ENCODE assay signal across 22 mouse cellular contexts in the genomic region with DNA sequence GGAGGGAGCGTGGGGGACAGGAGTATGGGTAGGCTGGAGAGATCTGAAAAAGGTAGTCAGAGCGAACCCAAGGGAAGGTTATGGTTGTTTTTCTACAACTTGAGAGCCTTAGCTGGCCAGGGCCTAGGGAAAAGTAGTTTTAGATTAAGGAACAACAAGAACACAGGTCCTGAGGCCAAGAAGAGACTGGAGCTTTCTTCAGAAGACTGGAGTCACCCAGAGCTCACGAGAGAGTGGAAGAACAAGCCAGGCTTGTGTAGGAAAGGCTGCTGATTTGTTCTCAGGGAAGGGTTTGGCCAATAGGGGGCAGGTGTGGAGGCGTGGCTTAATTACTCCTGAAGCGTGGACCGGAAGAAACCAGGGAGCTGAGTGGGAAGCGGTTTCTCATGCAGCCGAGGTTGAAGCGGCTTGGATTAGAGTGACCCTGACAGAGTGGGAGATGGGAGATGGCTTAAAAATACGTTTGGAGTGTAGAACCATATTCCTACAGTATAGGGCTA. TPM values are rescaled to one million over a fixed set of nuclear protein-coding genes. Genes with fewer than 3 reads are reported as not detected.
DNase-seq lines count a peak whose midpoint lies in the region; ATAC-seq and TF ChIP-seq lines count a peak whose summit lies in the region.
"Had no signal": no experiment of that assay in that cellular context is flagged by ENCODE, and none has a peak within 500 bp of the region (broad histone marks: within the 10 kb centered on the region; RNA-seq: fewer than 3 reads in every experiment).

No protein-coding gene starts in this region.

- no peaks in the 10 kb centered on the region for H3K36me3 ChIP-seq in hindbrain, postnatal 0 days (ENCODE audit: insufficient read depth, low read length)
- no peaks in the 10 kb centered on the region for H3K36me3 ChIP-seq in hindbrain, embryonic 13.5 days
- H3K36me3 ChIP-seq in kidney, postnatal 0 days (ENCODE audit: insufficient read depth, low read length) = no peaks in the 10 kb centered on the region
- H3K36me3 ChIP-seq in testis, adult 2 months (ENCODE audit: control insufficient read depth, insufficient read depth, low read length) = no peaks in the 10 kb centered on the region
- H3K36me3 ChIP-seq in neural tube, embryonic 15.5 days = no peaks in the 10 kb centered on the region
- H3K36me3 ChIP-seq: embryonic facial prominence, embryonic 12.5 days; forebrain, embryonic 15.5 days; heart, embryonic 10.5 days; hindbrain, embryonic 10.5 days; intestine, embryonic 15.5 days; limb, embryonic 10.5 days had no signal

- peak; percentile 7; the same call in 1 of the 2 replicates for TF ChIP-seq CTCF in hindbrain, postnatal 0 days (IDR thresholded peaks at IDR 0.05; ENCODE audit: low read depth)
- TF ChIP-seq CTCF in kidney, postnatal 0 days (IDR thresholded peaks at IDR 0.05; ENCODE audit: low read depth) = peak; percentile 19; the same call in 1 of the 2 replicates
- 0 out of 2 replicates have a peak, but pooled peaks have one; percentile 4 for TF ChIP-seq CTCF in testis, adult 2 months (IDR thresholded peaks at IDR 0.05; ENCODE audit: control insufficient read depth, insufficient read depth, insufficient replicate concordance, low read depth, low read length)

- WGBS in hindbrain, postnatal 0 days = 75% methylated on average over 10 of the region's 10 CpGs
- 64% methylated on average over 10 of the region's 10 CpGs for WGBS in hindbrain, embryonic 13.5 days
- 64% methylated on average over 10 of the region's 10 CpGs for WGBS in kidney, postnatal 0 days
- WGBS in neural tube, embryonic 15.5 days = 69% methylated on average over 10 of the region's 10 CpGs

- H3K27me3 ChIP-seq in hindbrain, postnatal 0 days (ENCODE audit: insufficient read depth, low read length) = no peaks in the 10 kb centered on the region
- H3K27me3 ChIP-seq in hindbrain, embryonic 13.5 days = no peaks in the 10 kb centered on the region
- H3K27me3 ChIP-seq in kidney, postnatal 0 days (ENCODE audit: insufficient read depth, low read length) = no peaks in the 10 kb centered on the region
- H3K27me3 ChIP-seq in testis, adult 2 months (ENCODE audit: control insufficient read depth, insufficient read depth, low read length) = no peaks in the 10 kb centered on the region
- H3K27me3 ChIP-seq in neural tube, embryonic 15.5 days (replicated peaks) = no peaks in the 10 kb centered on the region; the same call in 1 of the 2 replicates
- H3K27me3 ChIP-seq: embryonic facial prominence, embryonic 12.5 days; forebrain, embryonic 15.5 days; intestine, embryonic 15.5 days had no signal

- H3K4me2 ChIP-seq in hindbrain, postnatal 0 days (ENCODE audit: low read depth, low read length) = no peak overlapping the region
- H3K4me2 ChIP-seq in hindbrain, embryonic 13.5 days = no peak overlapping the region
- H3K4me2 ChIP-seq in kidney, postnatal 0 days (ENCODE audit: low read length) = no peak overlapping the region
- H3K4me2 ChIP-seq in neural tube, embryonic 15.5 days = no peak overlapping the region
- H3K4me2 ChIP-seq: embryonic facial prominence, embryonic 12.5 days; forebrain, embryonic 15.5 days; intestine, embryonic 15.5 days; liver, embryonic 11.5 days; midbrain, embryonic 11.5 days had no signal

- H3K27ac ChIP-seq in hindbrain, postnatal 0 days = no peak overlapping the region
- H3K27ac ChIP-seq in hindbrain, embryonic 13.5 days = no peak overlapping the region
- H3K27ac ChIP-seq in kidney, postnatal 0 days = peak overlapping the region; percentile 38; the same call in 1 of the 2 replicates
- H3K27ac ChIP-seq in testis, adult 2 months (ENCODE audit: control insufficient read depth, insufficient read depth, low read depth, low read length) = peak overlapping the region; percentile 54
- H3K27ac ChIP-seq in neural tube, embryonic 15.5 days (replicated peaks) = no peak overlapping the region
- H3K27ac ChIP-seq: embryonic facial prominence, embryonic 12.5 days; forebrain, embryonic 15.5 days; heart, embryonic 10.5 days; hindbrain, embryonic 10.5 days; intestine, embryonic 15.5 days; limb, embryonic 10.5 days had no signal

- H3K4me1 ChIP-seq in hindbrain, postnatal 0 days (ENCODE audit: insufficient read depth, low read length) = no peaks in the 10 kb centered on the region
- H3K4me1 ChIP-seq in hindbrain, embryonic 13.5 days (replicated peaks) = no peaks in the 10 kb centered on the region
- H3K4me1 ChIP-seq in kidney, postnatal 0 days (replicated peaks; ENCODE audit: insufficient read depth, low read length) = peaks cover 11% of the 10 kb centered on the region
- H3K4me1 ChIP-seq in testis, adult 2 months (ENCODE audit: control insufficient read depth, insufficient read depth, low read length) = peaks cover 15% of the 10 kb centered on the region
- 0 out of 2 replicates have a peak, but pooled peaks cover 3% of the 10 kb centered on the region for H3K4me1 ChIP-seq in neural tube, embryonic 15.5 days
- H3K4me1 ChIP-seq: embryonic facial prominence, embryonic 12.5 days; intestine, embryonic 15.5 days had no signal

- no peak for ATAC-seq in hindbrain, postnatal 0 days
- ATAC-seq in hindbrain, embryonic 13.5 days (ENCODE audit: low FRiP score) = no peak
- ATAC-seq in kidney, postnatal 0 days (replicated peaks; ENCODE audit: low FRiP score, low read depth) = no peak
- ATAC-seq in neural tube, embryonic 15.5 days (ENCODE audit: low FRiP score) = no peak
- ATAC-seq: forebrain, embryonic 15.5 days; intestine, embryonic 15.5 days had no signal

- H3K9me3 ChIP-seq in hindbrain, postnatal 0 days (ENCODE audit: low read length) = no peaks in the 10 kb centered on the region
- H3K9me3 ChIP-seq in hindbrain, embryonic 13.5 days = no peaks in the 10 kb centered on the region
- no peaks in the 10 kb centered on the region for H3K9me3 ChIP-seq in kidney, postnatal 0 days (replicated peaks; ENCODE audit: low read length)
- H3K9me3 ChIP-seq in neural tube, embryonic 15.5 days (replicated peaks) = no peaks in the 10 kb centered on the region
- H3K9me3 ChIP-seq: embryonic facial prominence, embryonic 12.5 days; forebrain, embryonic 15.5 days; heart, embryonic 10.5 days; hindbrain, embryonic 10.5 days; intestine, embryonic 15.5 days; limb, embryonic 10.5 days had no signal

- DNase-seq in hindbrain, postnatal 0 days (ENCODE audit: low spot score) = no peak
- DNase-seq in kidney, postnatal 0 days (ENCODE audit: low spot score) = no peak
- DNase-seq in kidney, postnatal 14 days = no peak
- no peak for DNase-seq in testis, postnatal 10 days (ENCODE audit: low spot score)
- no peak for DNase-seq in yolk sac, embryonic 10.5 days (ENCODE audit: low spot score)
- DNase-seq: adrenal gland, adult 8-10 months; B cell, adult 2 months; cerebellum, adult 9-10 months; gastrocnemius, postnatal 25 days; right cerebral cortex, postnatal 25 days had no signal

- peak; percentile 22; the same call in 1 of the 2 replicates for TF ChIP-seq POLR2A in testis, adult 2 months (IDR thresholded peaks at IDR 0.05; ENCODE audit: control insufficient read depth, low read depth, low read length)

- no peak overlapping the region for H3K9ac ChIP-seq in hindbrain, postnatal 0 days (replicated peaks; ENCODE audit: low read length)
- H3K9ac ChIP-seq in hindbrain, embryonic 13.5 days = no peak overlapping the region
- H3K9ac ChIP-seq in kidney, postnatal 0 days (ENCODE audit: low read depth, low read length) = no peak overlapping the region
- H3K9ac ChIP-seq in neural tube, embryonic 15.5 days (replicated peaks) = no peak overlapping the region
- H3K9ac ChIP-seq: embryonic facial prominence, embryonic 12.5 days; forebrain, embryonic 15.5 days; intestine, embryonic 15.5 days had no signal

- H3K4me3 ChIP-seq in hindbrain, postnatal 0 days (ENCODE audit: low read length) = no peak overlapping the region
- no peak overlapping the region for H3K4me3 ChIP-seq in hindbrain, embryonic 13.5 days
- H3K4me3 ChIP-seq in kidney, postnatal 0 days (replicated peaks; ENCODE audit: low read depth, low read length) = no peak overlapping the region
- H3K4me3 ChIP-seq in testis, adult 2 months (ENCODE audit: control insufficient read depth, low read depth, low read length) = no peak overlapping the region; the same call in 1 of the 2 replicates
- H3K4me3 ChIP-seq in neural tube, embryonic 15.5 days (replicated peaks) = no peak overlapping the region
- H3K4me3 ChIP-seq: embryonic facial prominence, embryonic 12.5 days; forebrain, embryonic 15.5 days; heart, embryonic 10.5 days; hindbrain, embryonic 10.5 days; intestine, embryonic 15.5 days; limb, embryonic 10.5 days had no signal

RNA-seq across cellular contexts. Expression of a gene that starts 12.6 kb away (rescaled TPM):
- total RNA-seq in hindbrain, postnatal 0 days (2014; rRNA removed) = 0.65 and 0.94 TPM in 2 replicates
- 0.15 and 0.19 TPM in 2 replicates for polyA plus RNA-seq in hindbrain, postnatal 0 days (2015; fragmentation: Nextera tagmentation; extraction: Ambion mirVana)
- 0.04 and 0.09 TPM in 2 replicates for polyA plus RNA-seq in hindbrain, embryonic 13.5 days (2015; fragmentation: Nextera tagmentation; extraction: Ambion mirVana)
- 1.3 and 1.7 TPM in 2 replicates for polyA plus RNA-seq in kidney, postnatal 0 days (2015; fragmentation: Nextera tagmentation; extraction: Ambion mirVana)
- 0.90 and 1.4 TPM in 2 replicates for polyA plus RNA-seq in testis, adult 2 months (2012; rRNA removed)
- 0.08 and 0.20 TPM in 2 replicates for polyA plus RNA-seq in neural tube, embryonic 15.5 days (2015; fragmentation: Nextera tagmentation; extraction: Ambion mirVana)
- polyA plus RNA-seq: neural tube, embryonic 14.5 days had no signal

Comparison
In these comparisons a context has a peak if more than half of its experiments do, and no peak if none do; other contexts are left out.
1. H3K27ac ChIP-seq: peak in kidney, postnatal 0 days (single experiment) and testis, adult 2 months (single experiment); none in hindbrain, postnatal 0 days (single experiment), hindbrain, embryonic 13.5 days (single experiment) and neural tube, embryonic 15.5 days (single experiment).
2. Peak in every context shown above with its lines, with median percentiles within 50 percentile points of each other: CTCF ChIP-seq.